Mouse (Mus musculus) layer of hippocampus, adult 18-20 months (tissue): ENCODE measurements around the gene Gpx4. TPM values are rescaled to one million over a fixed set of nuclear protein-coding genes. Genes with fewer than 3 reads are reported as not detected.
A peak's percentile ranks its signal among the peaks of the same experiment; 100 is the strongest.
"Not testable (repeated sequence)": the region's sequence is repeated elsewhere in the genome, so short reads cannot be mapped to it uniquely, and the experiment has no call there.

Source experiments
- DNase-seq, 2 experiments: peaks; one replicate each; pipeline ENCODE4 v3.0.0; 2022; ENCODE audit warnings: low spot score in 2 of 2
- total RNA-seq, 2 experiments: library from RNA; stranded (reverse); gene quantifications; 2 replicates each; pipeline ENCODE4 v1.2.3; 2021

The Gpx4 gene
- total RNA-seq, 2 experiments from 2014 or later, result 509 to 545 TPM

- DNase-seq, result no peak
Measured at GRCm38 (mm10) chr10:80048834-80049233, 1.9 kb downstream of the Gpx4 start.

GRCm38 (mm10) chr10:80050244-80050643, 3.3 kb downstream of the Gpx4 start:
- DNase-seq, result no peak

- DNase-seq, result no peak
Measured at GRCm38 (mm10) chr10:80050885-80051617, 4.1 kb downstream of the Gpx4 start.

- DNase-seq, result no peak
Measured at GRCm38 (mm10) chr10:80051618-80052373, 4.8 kb downstream of the Gpx4 start.

GRCm38 (mm10) chr10:80052374-80052764, 5.4 kb downstream of the Gpx4 start:
- DNase-seq, result no peak

DNA sequence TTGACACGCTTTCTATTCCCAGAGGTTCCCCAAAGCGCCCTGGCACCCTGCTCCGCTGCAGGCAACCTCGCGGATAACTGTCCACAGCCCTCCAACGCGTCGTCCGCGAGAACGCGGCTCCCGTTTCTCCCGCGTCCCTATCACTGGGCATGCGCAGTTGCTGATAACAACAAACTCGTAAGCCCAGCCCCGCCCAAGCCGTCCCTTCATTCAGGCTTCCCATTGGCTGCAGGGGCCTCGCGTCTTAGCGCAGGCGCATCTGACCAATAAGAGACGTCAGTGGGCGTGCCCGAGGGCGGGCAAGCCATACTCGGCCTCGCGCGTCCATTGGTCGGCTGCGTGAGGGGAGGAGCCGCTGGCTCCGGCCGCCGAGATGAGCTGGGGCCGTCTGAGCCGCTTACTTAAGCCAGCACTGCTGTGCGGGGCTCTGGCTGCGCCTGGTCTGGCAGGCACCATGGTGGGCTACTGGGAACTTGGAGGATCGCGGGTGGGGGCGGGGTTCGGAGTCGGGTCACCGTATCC, 6.4 kb downstream of the Gpx4 start:
- peak; percentile 100 for DNase-seq

GRCm38 (mm10) chr10:80053831-80054815, 7.2 kb downstream of the Gpx4 start:
- DNase-seq, result peak in 1 of 2 experiments; percentile 62

- not testable (repeated sequence) for DNase-seq
Measured at GRCm38 (mm10) chr10:80054911-80055310, 7.9 kb downstream of the Gpx4 start.

GRCm38 (mm10) chr10:80055364-80055763, 8.4 kb downstream of the Gpx4 start:
- no peak for DNase-seq

DNA sequence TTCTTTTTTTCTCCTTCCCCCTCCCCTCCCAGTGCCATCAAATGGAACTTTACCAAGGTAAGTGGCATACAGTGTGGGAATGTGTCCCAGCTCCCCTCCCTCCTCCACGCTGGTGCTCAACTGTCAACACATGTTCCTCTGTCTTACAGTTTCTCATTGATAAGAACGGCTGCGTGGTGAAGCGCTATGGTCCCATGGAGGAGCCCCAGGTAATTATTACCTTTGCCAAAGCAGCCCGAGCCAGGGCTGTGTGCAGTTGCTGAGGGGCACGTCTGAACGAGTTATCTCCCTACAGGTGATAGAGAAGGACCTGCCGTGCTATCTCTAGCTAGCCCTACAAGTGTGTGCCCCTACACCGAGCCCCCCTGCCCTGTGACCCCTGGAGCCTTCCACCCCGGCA, 8.9 kb downstream of the Gpx4 start:
- DNase-seq, result no peak

GRCm38 (mm10) chr10:80056506-80056905, 9.5 kb downstream of the Gpx4 start:
- no peak for DNase-seq

DNA sequence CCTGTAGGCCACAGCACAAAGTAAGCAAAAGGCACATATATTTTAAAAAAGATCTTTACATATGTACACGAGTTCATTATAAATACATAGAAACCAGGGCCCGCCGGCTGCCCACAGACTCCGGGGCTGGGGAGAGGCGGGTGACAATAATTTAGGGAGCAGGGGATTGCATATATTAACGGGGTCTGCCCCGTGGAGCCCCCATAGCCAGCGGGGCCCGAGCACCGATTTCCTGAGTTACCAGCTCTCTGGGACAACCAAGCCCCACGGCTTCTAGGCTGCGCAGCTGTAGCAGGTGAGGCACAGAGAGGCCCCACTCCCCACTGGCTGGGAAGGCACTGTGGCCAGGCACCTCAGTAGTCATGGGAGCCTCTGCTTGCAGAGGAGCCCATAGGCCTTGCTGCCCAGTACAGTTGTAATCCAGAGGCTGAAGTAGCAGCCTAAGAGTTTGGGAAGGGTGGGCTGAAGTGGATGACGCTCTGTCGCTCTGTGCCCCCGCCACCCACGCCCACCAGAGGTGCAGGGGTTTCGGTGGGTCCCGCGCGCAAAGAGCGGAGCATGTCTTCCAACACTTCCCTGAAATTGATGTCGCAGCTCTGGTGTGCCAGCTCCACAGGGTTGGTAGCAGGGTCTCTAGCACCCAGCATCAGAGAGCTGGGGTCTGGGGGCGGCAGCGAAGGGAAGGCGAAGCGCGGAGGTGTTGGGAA, 10.2 kb downstream of the Gpx4 start:
- DNase-seq, result no peak

DNA sequence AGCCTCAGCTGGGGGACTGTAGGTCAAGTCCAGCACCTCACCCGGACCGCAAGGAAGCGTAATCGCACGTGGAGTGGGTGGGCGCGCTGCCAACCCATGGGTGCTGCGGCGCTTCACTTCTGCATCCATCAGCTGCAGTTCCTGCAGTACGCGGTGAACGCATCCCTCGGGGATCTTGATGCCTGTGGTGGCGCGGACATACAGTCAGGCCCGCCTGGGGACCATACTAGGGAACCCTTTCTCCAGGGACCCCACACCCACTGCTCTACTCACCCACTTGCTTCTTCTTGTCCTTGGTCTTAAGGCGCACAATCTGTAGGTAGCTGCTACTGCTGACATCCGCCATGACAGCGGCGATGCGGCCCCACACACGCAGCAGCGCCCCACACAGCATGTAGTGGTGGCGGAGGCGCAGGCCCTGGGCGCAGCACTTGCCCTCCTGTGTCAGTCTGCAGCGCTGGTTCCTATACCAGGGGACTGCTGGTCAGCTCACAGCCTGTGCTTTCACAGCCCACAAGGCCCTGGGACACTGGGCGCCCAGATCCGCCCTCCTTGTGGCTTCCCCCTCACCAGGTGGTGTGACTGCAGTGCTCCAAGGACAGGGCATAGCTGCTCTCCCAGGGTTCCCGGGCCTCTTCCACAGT, 10.8 kb downstream of the Gpx4 start:
- DNase-seq, result no peak

GRCm38 (mm10) chr10:80063104-80063503, 16.1 kb downstream of the Gpx4 start:
- no peak for DNase-seq

DNA sequence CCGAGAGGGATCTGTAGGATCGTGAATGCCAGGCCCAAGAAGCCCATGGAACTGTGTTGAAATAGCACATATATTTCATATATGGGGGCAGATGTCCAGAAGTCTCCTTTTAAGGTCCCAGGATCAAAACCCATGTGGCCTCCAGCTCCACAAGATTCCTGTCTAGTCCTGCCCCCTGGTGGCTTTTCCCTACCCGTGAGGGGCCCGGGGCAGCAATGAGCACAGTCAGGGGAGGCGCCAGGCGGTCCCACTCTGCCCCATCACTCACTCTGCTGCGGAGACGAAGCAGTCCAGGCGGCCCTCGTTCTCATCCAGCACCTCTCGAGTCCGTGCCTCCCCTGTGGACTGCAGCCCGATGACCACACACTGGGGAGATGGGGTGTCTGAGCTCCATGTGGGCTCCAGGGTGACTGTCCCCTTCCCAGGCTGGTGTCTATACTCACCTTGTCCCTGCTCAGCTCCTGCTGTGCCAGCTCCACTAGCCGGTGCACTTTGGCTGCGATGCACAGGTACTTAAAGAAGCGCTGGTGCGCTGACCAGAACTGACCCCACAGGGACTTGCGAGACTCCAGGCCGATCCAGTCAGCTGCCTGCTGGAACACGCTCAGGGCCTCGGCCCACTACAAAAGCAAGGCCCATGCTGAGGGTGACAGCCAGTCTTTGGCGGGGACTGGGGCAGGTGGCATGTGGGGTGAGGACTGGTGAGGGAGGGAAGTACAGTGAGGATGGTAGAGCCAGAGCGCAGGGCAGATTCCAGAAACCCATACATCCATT, 17.1 kb downstream of the Gpx4 start:
- no peak for DNase-seq

DNA sequence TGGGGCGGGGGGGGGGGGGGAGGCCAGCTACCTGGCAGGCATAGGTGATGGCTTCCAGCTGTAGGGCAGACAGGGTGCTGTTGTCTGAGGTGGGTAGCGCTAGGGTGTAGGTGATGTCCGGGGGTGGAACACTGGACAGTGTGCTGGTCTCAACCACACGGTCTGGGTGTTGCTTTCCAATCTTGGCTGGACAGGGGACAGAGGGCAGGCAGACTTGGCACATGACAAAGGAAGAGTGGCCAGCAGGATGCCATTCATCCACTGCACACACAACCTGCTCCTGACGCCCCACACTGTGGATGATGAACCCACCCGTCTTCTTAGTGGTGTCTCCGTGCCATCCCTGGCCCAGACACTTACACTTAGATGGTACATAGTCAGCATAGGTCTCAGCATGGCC, 22.3 kb downstream of the Gpx4 start:
- DNase-seq, result no peak

- no peak for DNase-seq
Measured at GRCm38 (mm10) chr10:80069948-80070450, 23.0 kb downstream of the Gpx4 start.

GRCm38 (mm10) chr10:80070837-80071515, 24.0 kb downstream of the Gpx4 start:
- DNase-seq, result peak; percentile 25 to 67

- DNase-seq, result no peak
Measured at GRCm38 (mm10) chr10:80071516-80071900, 24.5 kb downstream of the Gpx4 start.
